Mouse (Mus musculus) Patski (cell line): ENCODE results near the gene Dnajb2. TPM values are rescaled to one million over a fixed set of nuclear protein-coding genes. Genes with fewer than 3 reads are reported as not detected.

Experiments used
- ATAC-seq: fragments of 100-300 bp; one replicate; pipeline ENCODE4 v1.8.0; 2021
- CTCF ChIA-PET: fragments of 350-600 bp; sonication (Branson Sonifier 250); formaldehyde crosslinking; loops from one replicate; lab custom pipeline; 2022; ENCODE audit warnings: inconsistent platforms; lab: Charles Lee
- POLR2A ChIA-PET: fragments of 350-600 bp; sonication (Branson Sonifier 250); formaldehyde crosslinking; loops from one replicate; lab custom pipeline; 2022; ENCODE audit warnings: antibody characterized with exemption, inconsistent platforms; lab: Charles Lee
- DNase-seq: peaks from one replicate; pipeline ENCODE4 v3.0.0-alpha.2; 2011; ENCODE audit warnings: low read depth, low spot score
- H3K27me3 ChIP-seq: fragments of 371-371 bp; one replicate; pipeline ENCODE4 v1.5.1; 2021
- CTCF ChIP-seq: fragments of 100-300 bp; IDR thresholded peaks from one replicate; pipeline ENCODE4 v1.5.1; 2021
- in situ Hi-C: fragments of 300-500 bp; cut with MboI; formaldehyde crosslinking; loops from 3 replicates; pipeline ENCODE4 v1.11.1; 2018; ENCODE audit warnings: low pct_unique_long_range_greater_than_20kb, mixed read lengths
- polyA plus RNA-seq: library from polyadenylated mRNA; unstranded; gene quantifications from one replicate; pipeline ENCODE4 v1.2.3, GENCODE M21; 2021

The Dnajb2 gene
- polyA plus RNA-seq, 1 experiment from 2014 or later = 54.1 TPM

DNA sequence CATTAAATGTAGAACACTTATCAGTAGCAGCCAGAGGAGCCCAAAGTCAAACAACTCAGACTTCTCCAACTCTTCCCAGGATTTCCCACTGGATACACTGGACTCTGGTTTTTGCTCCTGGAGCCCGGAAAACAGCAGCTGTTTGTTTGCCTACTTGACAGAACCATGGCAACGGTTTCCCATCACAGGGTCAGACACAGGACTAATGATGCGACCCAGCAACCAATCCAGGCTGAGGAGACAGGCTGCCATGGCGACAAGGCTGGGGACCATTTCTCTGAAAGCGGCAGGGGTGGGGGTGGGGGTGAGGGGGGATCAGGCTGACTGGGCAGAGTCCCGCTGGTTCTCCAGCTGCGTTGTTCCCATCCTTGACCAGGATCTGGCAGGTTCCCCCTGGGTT, 53.2 kb downstream of the Dnajb2 start:
- no peak for DNase-seq
- H3K27me3 ChIP-seq = peaks cover 7% of the 10 kb centered on the region
- CTCF ChIA-PET = interaction anchor here (0.6 kb wide), 1 partner anchor 13 kb away, joined by 4 read pairs; no protein-coding TSS in a partner anchor
- in situ Hi-C loops = no loop called here
- POLR2A ChIA-PET = no interaction called here
- ATAC-seq = no peak
- TF ChIP-seq CTCF = no peak

GRCm38 (mm10) chr1:75289888-75290431, 53.8 kb downstream of the Dnajb2 start:
- TF ChIP-seq CTCF = no peak
- ChIA-PET CTCF (no interaction called here), POLR2A (no interaction called here)

DNA sequence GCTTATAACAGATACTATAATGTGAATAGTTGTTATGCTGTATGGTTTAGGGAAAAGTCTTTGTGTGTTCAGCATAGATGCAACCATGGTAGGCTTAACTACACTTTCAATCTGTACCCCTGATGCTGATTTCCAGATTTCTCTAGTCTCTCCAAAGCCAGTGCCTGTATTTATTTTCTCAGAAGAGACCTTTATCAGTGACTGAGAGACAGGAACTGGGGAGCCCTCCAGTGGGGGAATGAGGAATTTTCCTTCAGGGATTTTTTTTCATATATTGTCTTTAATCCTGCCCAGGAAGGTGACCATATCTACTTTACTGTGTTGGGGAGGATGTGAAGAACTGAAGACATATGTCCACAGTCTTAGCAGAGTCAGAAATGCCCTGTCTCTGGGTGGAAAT, 54.4 kb downstream of the Dnajb2 start:
- in situ Hi-C loops = no loop called here
- ChIA-PET CTCF (no interaction called here), POLR2A (no interaction called here)
- DNase-seq (no peak), ATAC-seq (no peak)
- peaks cover 7% of the 10 kb centered on the region for H3K27me3 ChIP-seq
- TF ChIP-seq CTCF = peak; percentile 57

More at GRCm38 (mm10) chr1:75289888-75290431, 53.8 kb downstream of the Dnajb2 start:
- in situ Hi-C loops = no loop called here
- H3K27me3 ChIP-seq = peaks cover 7% of the 10 kb centered on the region
- DNase-seq (no peak), ATAC-seq (no peak)

GRCm38 (mm10) chr1:75291321-75291720, 55.1 kb downstream of the Dnajb2 start:
- ATAC-seq (no peak), DNase-seq (no peak)
- in situ Hi-C loops = no loop called here
- no peak for TF ChIP-seq CTCF
- POLR2A ChIA-PET = no interaction called here
- CTCF ChIA-PET = no interaction called here
- H3K27me3 ChIP-seq = peaks cover 2% of the 10 kb centered on the region

DNA sequence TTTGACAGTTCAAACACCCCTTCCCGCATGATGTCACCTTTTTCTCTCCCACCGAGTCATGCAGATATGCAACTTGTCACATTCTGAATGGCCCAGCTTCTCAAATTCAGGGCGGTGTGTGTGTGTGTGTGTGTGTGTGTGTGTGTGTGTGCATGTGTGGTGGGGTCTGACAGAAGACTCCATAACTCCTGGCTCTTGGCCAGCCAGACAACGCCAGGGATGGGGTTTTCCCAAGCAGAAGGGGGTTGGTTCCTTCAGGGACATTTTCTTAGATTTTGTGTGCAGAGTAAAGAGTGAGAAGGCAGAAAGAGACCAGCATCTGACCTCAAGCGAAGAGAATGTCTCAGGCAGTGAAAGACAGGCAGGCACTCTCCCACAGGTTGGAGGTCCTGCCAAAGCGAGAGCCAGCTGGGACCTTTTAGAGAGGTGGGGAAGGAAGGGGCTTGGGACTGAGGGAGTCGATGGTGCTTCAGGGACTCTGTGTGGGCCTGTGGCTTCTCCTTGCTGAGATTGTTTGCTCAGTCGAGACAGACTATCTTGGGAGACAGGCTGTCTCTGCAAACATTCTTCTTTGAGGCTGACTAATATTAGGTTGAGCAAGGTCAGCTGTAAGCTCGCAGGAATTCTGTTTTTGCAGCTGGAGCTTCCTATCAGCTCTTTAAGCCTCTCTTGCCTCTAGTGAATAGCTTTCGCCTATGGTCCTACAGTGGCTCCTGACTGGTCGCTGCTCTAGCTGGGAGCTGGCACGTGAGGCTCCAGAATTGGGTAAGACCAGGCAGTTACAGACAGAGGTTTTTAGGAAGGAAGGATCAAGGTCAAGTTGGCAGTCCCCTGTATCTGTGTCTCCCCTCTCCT, 56.5 kb downstream of the Dnajb2 start:
- in situ Hi-C loops = no loop called here
- H3K27me3 ChIP-seq = no peaks in the 10 kb centered on the region
- ATAC-seq = peak; percentile 87
- no peak for TF ChIP-seq CTCF
- peak; percentile 27 for DNase-seq
- CTCF ChIA-PET = interaction anchor here (1.3 kb wide), 1 partner anchor 13 kb away, joined by 3 read pairs; no protein-coding TSS in a partner anchor
- POLR2A ChIA-PET = no interaction called here

- no peaks in the 10 kb centered on the region for H3K27me3 ChIP-seq
- DNase-seq = no peak
- no peak for TF ChIP-seq CTCF
- CTCF ChIA-PET = interaction anchor here (1.0 to 1.3 kb wide), 2 partner anchors 12 to 42 kb away, joined by 3 read pairs; no protein-coding TSS in a partner anchor
- ATAC-seq = peak; percentile 24
- POLR2A ChIA-PET = no interaction called here
- in situ Hi-C loops = no loop called here
These were observed 57.1 kb downstream of the Dnajb2 start for GRCm38 (mm10) chr1:75293331-75293701.

DNA sequence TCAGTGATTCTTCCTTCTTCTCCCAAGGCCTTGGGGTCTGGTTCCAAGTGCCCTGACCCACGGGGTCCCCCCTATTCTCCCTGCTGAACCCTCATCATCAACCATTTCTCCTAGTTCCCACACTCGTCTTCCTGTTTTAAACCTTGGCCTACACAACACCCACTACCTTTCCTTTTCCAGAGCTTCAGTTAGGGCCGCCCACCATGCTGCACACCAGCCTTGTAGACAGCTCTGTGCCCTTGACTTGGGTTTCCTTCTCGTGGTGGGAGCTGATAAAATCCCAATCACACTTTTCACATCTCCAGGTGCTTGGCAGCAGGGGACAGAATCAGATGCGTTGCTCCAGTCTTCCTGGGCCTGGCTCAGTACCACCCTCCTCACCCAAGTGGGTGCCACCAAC, 58.1 kb downstream of the Dnajb2 start:
- in situ Hi-C loops = no loop called here
- ATAC-seq (no peak), DNase-seq (no peak)
- H3K27me3 ChIP-seq = no peaks in the 10 kb centered on the region
- POLR2A ChIA-PET = no interaction called here
- CTCF ChIA-PET = interaction anchor here (1.0 kb wide), 1 partner anchor 43 kb away, joined by 3 read pairs; no protein-coding TSS in a partner anchor
- no peak for TF ChIP-seq CTCF

Other genes with a start within 250 kb of the Dnajb2 start
- 7.0 TPM for gene Nhej1, start 111.2 kb upstream of the Dnajb2 start, polyA plus RNA-seq
- 0.12 TPM for gene Slc23a3, start 102.5 kb upstream of the Dnajb2 start, polyA plus RNA-seq
- 64.4 TPM for gene Cnppd1, start 93.7 kb upstream of the Dnajb2 start, polyA plus RNA-seq
- gene Retreg2, start 93.6 kb upstream of the Dnajb2 start, polyA plus RNA-seq = 107 TPM
- 27.0 TPM for gene Zfand2b, start 67.8 kb upstream of the Dnajb2 start, polyA plus RNA-seq
- gene Abcb6, start 56.0 kb upstream of the Dnajb2 start, polyA plus RNA-seq = 25.9 TPM
- gene Ankzf1, start 44.3 kb upstream of the Dnajb2 start, polyA plus RNA-seq = 28.5 TPM
- gene Atg9a, start 44.2 kb upstream of the Dnajb2 start, polyA plus RNA-seq = 33.2 TPM
- gene Glb1l, start 25.6 kb upstream of the Dnajb2 start, polyA plus RNA-seq = 30.9 TPM
- gene Stk16, start 25.6 kb upstream of the Dnajb2 start, polyA plus RNA-seq = 181 TPM
- gene Tuba4a, start 16.5 kb upstream of the Dnajb2 start, polyA plus RNA-seq = 200 TPM
- 0.15 TPM for gene A630095N17Rik, start 4.3 kb upstream of the Dnajb2 start, polyA plus RNA-seq
- gene Ptprn, start 28.1 kb downstream of the Dnajb2 start, polyA plus RNA-seq = 0.33 TPM
- not detected for gene Resp18, start 42.0 kb downstream of the Dnajb2 start, polyA plus RNA-seq
- 151 TPM for gene Dnpep, start 81.6 kb downstream of the Dnajb2 start, polyA plus RNA-seq
- gene Des, start 123.9 kb downstream of the Dnajb2 start, polyA plus RNA-seq = 0.23 TPM
- gene Speg, start 138.9 kb downstream of the Dnajb2 start, polyA plus RNA-seq = 73.0 TPM
- gene Gmppa, start 199.5 kb downstream of the Dnajb2 start, polyA plus RNA-seq = 76.8 TPM
- 0.04 TPM for gene Asic4, start 214.0 kb downstream of the Dnajb2 start, polyA plus RNA-seq
- 65.0 TPM for gene Chpf, start 242.9 kb downstream of the Dnajb2 start, polyA plus RNA-seq
- 1.7 TPM for gene Tmem198, start 243.1 kb downstream of the Dnajb2 start, polyA plus RNA-seq